Mouse (Mus musculus) gastrocnemius, postnatal 25 days (tissue): ENCODE results near the gene Ing5. TPM values are rescaled to one million over a fixed set of nuclear protein-coding genes. Genes with fewer than 3 reads are reported as not detected.
"Not testable (repeated sequence)": the region's sequence is repeated elsewhere in the genome, so short reads cannot be mapped to it uniquely, and the experiment has no call there.

Experiments
- DNase-seq: peaks from one replicate; pipeline ENCODE4 v3.0.0; 2022
- total RNA-seq, 2 experiments: library from RNA; stranded (reverse); gene quantifications; 1 replicate in 1 of 2; 2 replicates in 1 of 2; pipeline ENCODE4 v1.2.3; 2021

Gene Ing5
- total RNA-seq, 2 experiments from 2014 or later = 3.1 TPM

DNA sequence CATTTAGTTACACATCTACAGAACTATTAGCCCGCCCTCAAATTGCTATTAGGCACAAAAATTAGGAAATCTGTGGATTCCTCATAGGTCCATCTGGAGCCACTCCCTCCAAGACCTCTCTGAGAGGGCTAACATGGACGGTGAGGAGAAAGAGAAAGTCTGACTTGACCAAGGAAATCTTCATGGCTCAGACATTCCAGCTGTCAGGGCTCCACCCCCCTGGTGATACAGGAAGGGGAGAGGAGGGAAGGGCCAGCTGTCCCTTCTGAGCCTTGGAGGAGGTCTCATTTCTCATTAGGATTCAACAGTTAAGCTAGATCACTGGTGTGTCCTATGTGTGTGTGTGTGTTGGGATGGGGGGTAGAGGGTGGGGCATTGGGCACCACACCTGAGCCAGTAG, 57.3 kb downstream of the Ing5 start, which contains the start of gene Gal3st2:
TSS of gene Gal3st2 (plus strand) at position 259 of the 400 bp plus-strand sequence.
- DNase-seq = not testable (repeated sequence)

Other genes starting within 250 kb of the Ing5 start
- 10 to 100 TPM; 79.2 to 82.7 TPM for gene Stk25, start 145.3 kb upstream of the Ing5 start, total RNA-seq
- gene Bok, start 118.3 kb upstream of the Ing5 start, total RNA-seq = 1 to 10 TPM in 1 of 2 experiments, under 1 TPM in 1; 0.90 to 1.5 TPM
- 10 to 100 TPM; 24.4 to 26.3 TPM for gene Atg4b, start 52.5 kb upstream of the Ing5 start, total RNA-seq
- gene Thap4, start 49.1 kb upstream of the Ing5 start, total RNA-seq = 10 to 100 TPM; 61.0 to 63.9 TPM
- gene Dtymk, start 2.0 kb upstream of the Ing5 start, total RNA-seq = 10 to 100 TPM; 15.7 to 16.4 TPM
- gene D2hgdh, start 20.9 kb downstream of the Ing5 start, total RNA-seq = 10 to 100 TPM; 18.4 to 23.1 TPM
- gene Gal3st2, start 57.3 kb downstream of the Ing5 start, total RNA-seq = not detected
- not detected for gene Gal3st2b, start 114.3 kb downstream of the Ing5 start, total RNA-seq
- under 1 TPM in 1 of 2 experiments, not detected in 1; 0.05 TPM for gene Gal3st2c, start 186.5 kb downstream of the Ing5 start, total RNA-seq
- gene Neu4, start 216.5 kb downstream of the Ing5 start, total RNA-seq = not detected
- gene Pdcd1, start 248.6 kb downstream of the Ing5 start, total RNA-seq = under 1 TPM in 1 of 2 experiments, not detected in 1; 0.13 TPM